10 mouse cellular contexts compared by ENCODE assay signal in genomic region chr10:128845516-128845915, GRCm38 (mm10). TPM values are rescaled to one million over a fixed set of nuclear protein-coding genes. Genes with fewer than 3 reads are reported as not detected.
DNase-seq lines count a peak whose midpoint lies in the region; ATAC-seq lines count a peak whose summit lies in the region.
"Had no signal": no experiment of that assay in that cellular context is flagged by ENCODE, and none has a peak within 500 bp of the region (broad histone marks: within the 10 kb centered on the region; RNA-seq: fewer than 3 reads in every experiment).

No protein-coding gene starts in this region.

- 45% methylated on average over 2 of the region's 2 CpGs for WGBS in kidney, embryonic 14.5 days

- H3K4me3 ChIP-seq in kidney, embryonic 14.5 days (ENCODE audit: low read length) = no peak overlapping the region
- H3K4me3 ChIP-seq: midbrain, embryonic 12.5 days had no signal

- H3K9ac ChIP-seq in kidney, embryonic 14.5 days (ENCODE audit: low read depth, low read length) = no peak overlapping the region
- H3K9ac ChIP-seq: midbrain, embryonic 12.5 days had no signal

- H3K9me3 ChIP-seq in kidney, embryonic 14.5 days (ENCODE audit: control insufficient read depth, low read length) = no peaks in the 10 kb centered on the region
- H3K9me3 ChIP-seq: midbrain, embryonic 12.5 days had no signal

- H3K27ac ChIP-seq in kidney, embryonic 14.5 days (ENCODE audit: low read depth, low read length) = 0 out of 2 replicates have a peak overlapping the region, but pooled peaks have one; percentile 13
- H3K27ac ChIP-seq: midbrain, embryonic 12.5 days had no signal

- H3K36me3 ChIP-seq in kidney, embryonic 14.5 days (ENCODE audit: control insufficient read depth, insufficient read depth, low read length) = peaks cover 69% of the 10 kb centered on the region

- no peaks in the 10 kb centered on the region for H3K27me3 ChIP-seq in kidney, embryonic 14.5 days (ENCODE audit: control insufficient read depth, insufficient read depth, low read length)
- H3K27me3 ChIP-seq: midbrain, embryonic 12.5 days had no signal

- peak; percentile 51 for DNase-seq in CD4-positive, CD25-positive, alpha-beta regulatory T cell, adult 2 months (ENCODE audit: low read depth, low spot score)
- no peak for DNase-seq in kidney, adult 11 months
- peak; percentile 3 for DNase-seq in brain, embryonic 18.5 days (ENCODE audit: low read depth, low spot score)
- DNase-seq in urinary bladder, postnatal 10 days (ENCODE audit: low spot score) = no peak
- DNase-seq in c-Kit-positive CD71-positive TER-119-positive erythroid progenitor cells, embryonic 14.5 days (ENCODE audit: low spot score) = no peak
- DNase-seq: cerebellum, adult 8-10 months had no signal

- no peaks in the 10 kb centered on the region; the same call in 1 of the 2 replicates for H3K4me1 ChIP-seq in kidney, embryonic 14.5 days (ENCODE audit: control insufficient read depth, insufficient read depth, low read length)
- H3K4me1 ChIP-seq: midbrain, embryonic 12.5 days had no signal

- H3K4me2 ChIP-seq in kidney, embryonic 14.5 days (replicated peaks; ENCODE audit: low read depth, low read length) = no peak overlapping the region
- H3K4me2 ChIP-seq: midbrain, embryonic 12.5 days had no signal

- no peak for ATAC-seq in CD4-positive, CD25-positive, alpha-beta regulatory T cell, adult 4 months
- ATAC-seq in kidney, embryonic 14.5 days (ENCODE audit: low FRiP score, low TSS enrichment) = no peak
- 0 out of 2 replicates have a peak, but pooled peaks have one; percentile 27 for ATAC-seq in megakaryocyte progenitor cell, adult 5-6 weeks (replicated peaks; ENCODE audit: poor library complexity)

RNA-seq across cellular contexts. Expression of gene Ormdl2, which starts 24.1 kb away (rescaled TPM):
- polyA plus RNA-seq in CD4-positive, CD25-positive, alpha-beta regulatory T cell, adult 4 months (2017; shearing (Covaris generic)) = 10 to 100 TPM; 66.1 to 66.4 TPM
- 86.6 and 106 TPM in 2 replicates for polyA plus RNA-seq in kidney, embryonic 14.5 days (2014; fragmentation: Nextera tagmentation; extraction: Ambion mirVana)
- total RNA-seq in megakaryocyte progenitor cell, adult 5-6 weeks (2015) = 58.1 and 62.7 TPM in 2 replicates
- 65.6 and 105 TPM in 2 replicates for total RNA-seq in megakaryocyte progenitor cell, adult 5-6 weeks (2017)

RNA-seq across cellular contexts. Expression of gene Sarnp, which starts 28.4 kb away (rescaled TPM):
- polyA plus RNA-seq in CD4-positive, CD25-positive, alpha-beta regulatory T cell, adult 4 months (2017; shearing (Covaris generic)) = 100 to 1,000 TPM; 199 to 211 TPM
- 219 and 284 TPM in 2 replicates for polyA plus RNA-seq in kidney, embryonic 14.5 days (2014; fragmentation: Nextera tagmentation; extraction: Ambion mirVana)
- total RNA-seq in megakaryocyte progenitor cell, adult 5-6 weeks (2015) = 245 and 268 TPM in 2 replicates
- 250 and 268 TPM in 2 replicates for total RNA-seq in megakaryocyte progenitor cell, adult 5-6 weeks (2017)

RNA-seq across cellular contexts. Expression of gene Tmem198b, which starts 41.3 kb away (rescaled TPM):
- polyA plus RNA-seq in CD4-positive, CD25-positive, alpha-beta regulatory T cell, adult 4 months (2017; shearing (Covaris generic)) = 1 to 10 TPM; 2.9 to 9.2 TPM
- 14.6 and 15.9 TPM in 2 replicates for polyA plus RNA-seq in kidney, embryonic 14.5 days (2014; fragmentation: Nextera tagmentation; extraction: Ambion mirVana)
- total RNA-seq in megakaryocyte progenitor cell, adult 5-6 weeks (2015) = 5.5 and 7.2 TPM in 2 replicates
- total RNA-seq in megakaryocyte progenitor cell, adult 5-6 weeks (2017) = 2.8 and 6.0 TPM in 2 replicates

RNA-seq across cellular contexts. Expression of gene Dnajc14, which starts 41.7 kb away (rescaled TPM):
- 100 to 1,000 TPM in 1 of 2 experiments, 10 to 100 TPM in 1; 73.0 to 125 TPM for polyA plus RNA-seq in CD4-positive, CD25-positive, alpha-beta regulatory T cell, adult 4 months (2017; shearing (Covaris generic))
- polyA plus RNA-seq in kidney, embryonic 14.5 days (2014; fragmentation: Nextera tagmentation; extraction: Ambion mirVana) = 25.8 and 36.9 TPM in 2 replicates
- 14.9 and 19.2 TPM in 2 replicates for total RNA-seq in megakaryocyte progenitor cell, adult 5-6 weeks (2015)
- total RNA-seq in megakaryocyte progenitor cell, adult 5-6 weeks (2017) = 33.4 and 36.4 TPM in 2 replicates

RNA-seq across cellular contexts. Expression of gene Gdf11, which starts 46.0 kb away (rescaled TPM):
- polyA plus RNA-seq in CD4-positive, CD25-positive, alpha-beta regulatory T cell, adult 4 months (2017; shearing (Covaris generic)) = 1 to 10 TPM; 7.9 to 8.1 TPM
- 7.2 and 8.7 TPM in 2 replicates for polyA plus RNA-seq in kidney, embryonic 14.5 days (2014; fragmentation: Nextera tagmentation; extraction: Ambion mirVana)
- 0.07 TPM in 1 of 2 replicates, not detected in the other for total RNA-seq in megakaryocyte progenitor cell, adult 5-6 weeks (2015)
- 0.34 TPM in 1 of 2 replicates, not detected in the other for total RNA-seq in megakaryocyte progenitor cell, adult 5-6 weeks (2017)

Comparison
In these comparisons a context has a peak if more than half of its experiments do, and no peak if none do; other contexts are left out.
1. DNase-seq: peak in CD4-positive, CD25-positive, alpha-beta regulatory T cell, adult 2 months (single experiment) and brain, embryonic 18.5 days (single experiment); none in kidney, adult 11 months (single experiment), urinary bladder, postnatal 10 days (single experiment) and c-Kit-positive CD71-positive TER-119-positive erythroid progenitor cells, embryonic 14.5 days (single experiment).